Mouse (Mus musculus) neural tube, embryonic 13.5 days (tissue): ENCODE measurements at regions not wholly inside any gene's neighbourhood (a gene's known extent, or its start where the extent isn't known, plus 50 kb on each side); places are given as distances from the start of the nearest gene placed in this dataset.

ENCODE experiments used
- ATAC-seq: fragments of 200-750 bp; cut with Nextera tagmentation; 2 replicates; pipeline ENCODE4 v1.8.0; 2017; ENCODE audit warnings: low read depth, mild to moderate bottlenecking, moderate TSS enrichment, moderate library complexity
- H3K27ac ChIP-seq: fragments of 300-500 bp; sonication (generic); replicated peaks from 2 replicates; pipeline ENCODE4 v1.5.1; 2015; ENCODE audit warnings: moderate library complexity, mild to moderate bottlenecking, inconsistent platforms
- H3K27me3 ChIP-seq: fragments of 300-500 bp; sonication (generic); 2 replicates; pipeline ENCODE4 v1.6.1; 2015; ENCODE audit warnings: mild to moderate bottlenecking, inconsistent platforms
- H3K36me3 ChIP-seq: fragments of 300-500 bp; sonication (generic); 2 replicates; pipeline ENCODE4 v1.6.1; 2015; ENCODE audit warnings: mild to moderate bottlenecking, inconsistent platforms
- H3K4me1 ChIP-seq: fragments of 300-500 bp; sonication (generic); replicated peaks from 2 replicates; pipeline ENCODE4 v1.6.1; 2015; ENCODE audit warnings: inconsistent platforms
- H3K4me2 ChIP-seq: fragments of 300-500 bp; sonication (generic); 2 replicates; pipeline ENCODE4 v1.6.1; 2015; ENCODE audit warnings: inconsistent platforms, mild to moderate bottlenecking, moderate library complexity
- H3K4me3 ChIP-seq: fragments of 300-500 bp; sonication (generic); 2 replicates; pipeline ENCODE4 v1.5.1; 2015; ENCODE audit warnings: mild to moderate bottlenecking, inconsistent platforms
- H3K9ac ChIP-seq: fragments of 300-500 bp; sonication (generic); 2 replicates; pipeline ENCODE4 v1.6.1; 2015; ENCODE audit warnings: moderate library complexity, mild to moderate bottlenecking, inconsistent platforms
- H3K9me3 ChIP-seq: fragments of 300-500 bp; sonication (generic); 2 replicates; pipeline ENCODE4 v1.6.1; 2016; ENCODE audit warnings: inconsistent platforms
- WGBS: fragments of 180-500 bp; shearing (Covaris S2); methylation state at CpG from one replicate; pipeline ENCODE4 v1.1.7; 2015; 5-methylcytosine and 5-hydroxymethylcytosine counted together

DNA sequence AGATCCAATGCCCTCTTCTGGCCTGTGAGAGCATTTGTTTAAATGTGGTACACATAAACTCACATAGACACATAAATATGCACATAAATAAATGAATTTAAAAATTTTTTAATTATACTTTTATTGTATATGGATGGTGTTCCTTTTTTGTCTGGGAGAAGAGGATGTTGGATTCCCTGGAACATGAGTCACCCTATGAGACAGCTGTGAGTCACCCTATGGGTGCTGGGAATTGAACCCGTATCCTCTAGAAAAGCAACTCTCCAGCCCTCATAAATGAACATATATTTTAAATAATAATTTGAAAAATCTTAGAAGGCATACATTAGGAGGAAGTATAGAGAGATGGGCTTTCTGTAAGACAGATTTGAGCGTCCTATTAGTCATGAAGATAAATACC is 76.1 kb upstream of the Dynlt3 start:
- H3K9me3 ChIP-seq, result no peaks in the 10 kb centered on the region
- no peaks in the 10 kb centered on the region for H3K4me1 ChIP-seq
- whole genome bisulfite sequencing, result 87% methylated on average over 2 of the region's 2 CpGs
- ATAC-seq, result no peak
- no peak overlapping the region for H3K27ac ChIP-seq
- no peaks in the 10 kb centered on the region for H3K27me3 ChIP-seq
- no peak overlapping the region for H3K4me3 ChIP-seq
- H3K9ac ChIP-seq, result no peak overlapping the region
- H3K4me2 ChIP-seq, result no peak overlapping the region
- no peaks in the 10 kb centered on the region for H3K36me3 ChIP-seq

DNA sequence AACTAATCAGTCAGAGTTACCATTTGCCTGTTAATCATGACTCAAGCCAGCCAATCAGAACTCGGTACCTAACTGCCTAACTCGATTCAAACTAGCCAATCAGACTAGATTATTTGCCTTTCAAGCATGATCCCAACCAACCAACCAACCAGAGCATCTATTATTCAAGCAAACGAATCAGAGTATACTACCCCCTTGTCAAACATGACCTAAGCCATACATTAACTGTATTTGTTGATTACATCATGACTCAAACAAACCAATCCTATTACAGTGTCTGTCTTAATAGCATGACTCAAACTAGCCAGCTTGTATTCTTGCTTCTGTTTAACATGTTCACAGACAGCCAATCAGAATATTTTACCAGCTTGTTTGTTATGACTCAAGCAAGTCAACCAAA is 79.7 kb upstream of the Dynlt3 start:
- WGBS, result 84% methylated on average over 3 of the region's 3 CpGs
- no peak overlapping the region for H3K27ac ChIP-seq
- H3K9me3 ChIP-seq, result no peaks in the 10 kb centered on the region
- H3K4me3 ChIP-seq, result no peak overlapping the region
- H3K4me2 ChIP-seq, result no peak overlapping the region
- H3K36me3 ChIP-seq, result no peaks in the 10 kb centered on the region
- ATAC-seq, result no peak
- no peaks in the 10 kb centered on the region for H3K27me3 ChIP-seq
- H3K4me1 ChIP-seq, result no peaks in the 10 kb centered on the region
- H3K9ac ChIP-seq, result no peak overlapping the region

DNA sequence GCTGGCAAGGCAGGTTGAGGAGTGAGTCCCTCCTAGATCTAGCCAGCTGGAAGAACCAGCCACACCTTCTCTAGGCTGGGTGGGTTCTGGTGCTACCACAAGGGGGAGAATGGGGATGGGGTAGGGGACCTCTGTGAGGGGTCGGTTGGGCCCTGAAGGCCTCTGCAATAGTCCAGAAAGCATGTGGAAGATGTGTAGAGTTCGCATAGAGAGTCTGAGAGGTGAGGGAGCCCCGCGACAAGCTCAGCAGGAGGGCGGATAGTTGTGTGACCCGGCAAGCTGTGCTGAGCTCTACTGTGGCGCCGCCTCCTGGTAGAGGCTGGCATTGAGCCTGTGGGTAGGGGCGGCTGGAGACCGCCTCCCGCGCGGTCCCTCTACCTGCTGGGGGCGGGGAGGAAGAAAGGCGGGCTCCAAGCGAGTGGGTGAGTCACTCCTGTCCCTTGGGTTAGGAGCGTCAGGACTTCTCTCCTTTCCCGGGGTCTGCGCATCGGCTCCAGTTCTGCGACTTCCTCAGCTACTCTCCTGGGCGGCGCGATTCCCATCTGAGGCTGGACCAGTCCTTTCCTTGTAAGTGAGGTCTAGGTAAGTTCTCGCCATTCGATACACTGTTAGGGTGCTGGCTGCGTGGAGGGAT is 84.6 kb upstream of the Dynlt3 start:
- Histone ChIP-seq H3K4me3 (peak overlapping the region; percentile 31), H3K27ac (no peak overlapping the region), H3K4me2 (peak overlapping the region; percentile 57), H3K27me3 (no peaks in the 10 kb centered on the region), H3K9ac (0 out of 2 replicates have a peak overlapping the region, but pooled peaks have one; percentile 26), H3K36me3 (no peaks in the 10 kb centered on the region), H3K9me3 (no peaks in the 10 kb centered on the region), H3K4me1 (no peaks in the 10 kb centered on the region)
- ATAC-seq, result no peak
- WGBS, result 24% methylated on average over 26 of the region's 27 CpGs

DNA sequence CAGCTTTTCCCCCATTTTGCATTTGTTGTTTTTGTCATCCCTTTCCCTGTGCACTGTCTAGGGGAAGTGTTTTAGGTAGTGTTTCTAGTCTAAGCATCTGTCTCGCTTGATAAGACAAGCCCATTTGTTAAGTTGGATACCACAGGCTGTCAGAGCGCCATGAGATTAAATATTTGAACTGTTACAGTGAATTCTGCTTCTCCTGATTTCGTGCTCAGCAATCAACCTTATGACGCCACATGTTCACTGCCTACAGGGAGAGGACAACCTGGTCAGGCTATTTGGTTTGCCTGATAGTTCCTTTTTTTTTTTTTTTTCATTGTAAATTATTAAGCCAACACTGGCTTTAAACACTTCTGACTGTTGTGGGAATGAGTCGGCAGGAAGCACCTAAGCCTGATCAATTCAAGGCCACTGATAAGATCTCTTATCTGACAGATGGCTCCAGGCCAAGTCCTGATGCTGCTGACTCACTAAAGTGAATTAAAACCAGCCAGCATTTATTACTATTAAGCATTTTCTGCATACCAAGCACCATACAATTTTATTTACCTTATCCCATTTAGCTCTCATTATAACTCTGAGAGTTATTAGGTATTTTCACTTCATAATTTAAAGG is 90.3 kb upstream of the Dynlt3 start:
- Histone ChIP-seq H3K27me3 (no peaks in the 10 kb centered on the region), H3K9me3 (no peaks in the 10 kb centered on the region), H3K4me2 (no peak overlapping the region), H3K36me3 (no peaks in the 10 kb centered on the region), H3K4me3 (no peak overlapping the region), H3K27ac (no peak overlapping the region), H3K9ac (no peak overlapping the region), H3K4me1 (no peaks in the 10 kb centered on the region)
- 73% methylated on average over 5 of the region's 5 CpGs for WGBS
- ATAC-seq, result no peak

DNA sequence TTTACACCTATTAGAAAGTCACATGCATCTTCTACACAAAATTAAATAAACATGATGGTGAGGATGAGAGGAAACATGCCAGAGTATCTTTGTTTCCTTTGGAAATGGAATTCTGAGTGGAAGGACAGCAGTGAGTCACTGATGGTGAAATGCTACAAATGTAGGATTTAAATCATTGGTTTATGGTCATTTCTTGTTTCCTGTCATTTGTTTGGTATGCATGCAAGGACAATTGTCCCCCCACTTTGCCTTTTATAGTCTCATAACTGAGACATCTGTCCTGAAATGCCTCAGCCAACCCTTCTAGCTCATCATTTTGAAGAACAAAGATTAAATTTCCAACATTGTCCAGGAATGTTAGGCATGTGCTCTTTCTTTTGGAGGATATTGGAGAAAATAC is 77.2 kb upstream of the Hypm start:
- Histone ChIP-seq H3K27me3 (no peaks in the 10 kb centered on the region), H3K4me1 (no peaks in the 10 kb centered on the region), H3K36me3 (no peaks in the 10 kb centered on the region), H3K9me3 (no peaks in the 10 kb centered on the region), H3K27ac (no peak overlapping the region), H3K4me3 (no peak overlapping the region), H3K9ac (no peak overlapping the region), H3K4me2 (no peak overlapping the region)
- ATAC-seq, result no peak

DNA sequence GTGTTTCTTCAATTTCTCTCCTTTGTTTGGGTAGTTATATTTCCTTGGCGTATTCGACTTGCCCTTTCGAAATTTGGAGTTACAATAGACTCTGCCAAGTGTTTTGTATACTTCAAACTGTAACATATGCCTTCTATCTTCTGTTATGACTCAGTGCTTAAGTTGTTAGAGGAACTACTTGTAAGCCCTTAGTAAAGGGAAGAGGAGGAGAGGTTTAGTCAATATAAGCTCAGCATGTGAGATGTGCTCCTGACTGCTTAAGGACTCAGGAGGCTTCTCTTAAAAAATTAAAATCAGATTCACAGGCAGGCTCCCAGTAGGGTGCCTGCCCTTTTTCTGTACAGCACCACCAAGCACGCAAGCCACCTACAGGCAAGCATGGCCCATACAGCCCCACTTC is 69.2 kb upstream of the Hypm start:
- Histone ChIP-seq H3K27me3 (no peaks in the 10 kb centered on the region), H3K4me2 (no peak overlapping the region), H3K4me1 (no peaks in the 10 kb centered on the region), H3K9ac (no peak overlapping the region), H3K9me3 (no peaks in the 10 kb centered on the region), H3K4me3 (no peak overlapping the region), H3K36me3 (no peaks in the 10 kb centered on the region), H3K27ac (no peak overlapping the region)
- no peak for ATAC-seq
- WGBS, result 84% methylated on average over 4 of the region's 4 CpGs

DNA sequence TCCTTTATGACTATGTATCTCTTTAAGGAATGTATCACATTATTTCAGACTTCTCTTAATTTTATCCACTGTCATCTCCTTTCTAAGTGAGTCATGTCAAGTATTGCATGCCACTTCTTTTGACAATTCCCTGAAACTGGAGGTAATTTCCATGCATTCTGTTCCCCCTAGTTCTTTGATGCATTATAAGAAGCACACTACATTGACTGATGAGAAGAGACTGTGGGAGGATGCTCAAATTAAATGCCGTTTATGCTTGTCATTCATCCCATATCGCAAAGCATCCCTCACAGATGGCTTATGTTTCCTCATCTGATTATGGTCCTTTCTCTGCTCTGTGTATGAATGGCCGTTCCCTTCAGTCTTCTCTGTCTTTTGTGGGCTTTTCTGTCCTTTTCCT is 57.2 kb upstream of the Hypm start:
- Histone ChIP-seq H3K9me3 (no peaks in the 10 kb centered on the region), H3K27ac (no peak overlapping the region), H3K27me3 (no peaks in the 10 kb centered on the region), H3K4me3 (no peak overlapping the region), H3K4me2 (no peak overlapping the region), H3K4me1 (no peaks in the 10 kb centered on the region), H3K9ac (no peak overlapping the region), H3K36me3 (no peaks in the 10 kb centered on the region)
- 54% methylated on average over 3 of the region's 3 CpGs for WGBS
- ATAC-seq, result no peak
